Mouse (Mus musculus): ENCODE measurements around the gene Nup93. TPM values are rescaled to one million over a fixed set of nuclear protein-coding genes. Genes with fewer than 3 reads are reported as not detected.

The Nup93 gene
- polyA plus RNA-seq, 1 experiment from 2014 or later = 106 TPM

- Histone ChIP-seq H3K27me3 (replicated peaks; ENCODE audit: control insufficient read depth, insufficient read depth, low read length) (peaks cover 24% of the 10 kb centered on the region), H3K9me3 (ENCODE audit: control insufficient read depth, low read length) (no peaks in the 10 kb centered on the region), H3K4me2 (peak overlapping the region; percentile 93), H3K4me3 (ENCODE audit: low read depth, low read length) (peak overlapping the region; percentile 74), H3K4me1 (replicated peaks; ENCODE audit: control insufficient read depth, insufficient read depth, low read length) (peaks cover 28% of the 10 kb centered on the region), H3K36me3 (ENCODE audit: control insufficient read depth, insufficient read depth, low read length) (no peaks in the 10 kb centered on the region), H3K27ac (ENCODE audit: low read depth, low read length) (peak overlapping the region; percentile 96; the same call in 1 of the 2 replicates), H3K9ac (ENCODE audit: low read depth, low read length) (peak overlapping the region; percentile 95)
- WGBS = 49% methylated on average over 11 of the region's 11 CpGs
- no peak for DNase-seq (ENCODE audit: low spot score)
- ATAC-seq (replicated peaks; ENCODE audit: low FRiP score) = no peak
These were observed 40.4 kb upstream of the Nup93 start for GRCm38 (mm10) chr8:94173848-94174403.

- Histone ChIP-seq H3K4me2 (peak overlapping the region; percentile 93), H3K4me3 (ENCODE audit: low read depth, low read length) (peak overlapping the region; percentile 74; the same call in 1 of the 2 replicates), H3K9me3 (ENCODE audit: control insufficient read depth, low read length) (no peaks in the 10 kb centered on the region), H3K4me1 (replicated peaks; ENCODE audit: control insufficient read depth, insufficient read depth, low read length) (peaks cover 21% of the 10 kb centered on the region), H3K27me3 (replicated peaks; ENCODE audit: control insufficient read depth, insufficient read depth, low read length) (peaks cover 24% of the 10 kb centered on the region), H3K9ac (ENCODE audit: low read depth, low read length) (peak overlapping the region; percentile 15), H3K27ac (ENCODE audit: low read depth, low read length) (no peak overlapping the region), H3K36me3 (ENCODE audit: control insufficient read depth, insufficient read depth, low read length) (no peaks in the 10 kb centered on the region)
- DNase-seq (ENCODE audit: low spot score) (no peak), ATAC-seq (replicated peaks; ENCODE audit: low FRiP score) (no peak)
- 40% methylated on average over 7 of the region's 7 CpGs for WGBS
These were observed 39.6 kb upstream of the Nup93 start for GRCm38 (mm10) chr8:94174619-94175213.

- peak overlapping the region; percentile 88; the same call in 1 of the 2 replicates for H3K27ac ChIP-seq (ENCODE audit: low read depth, low read length)
- no peak for ATAC-seq (replicated peaks; ENCODE audit: low FRiP score)
- no peak for DNase-seq (ENCODE audit: low spot score)
- H3K36me3 ChIP-seq (ENCODE audit: control insufficient read depth, insufficient read depth, low read length) = no peaks in the 10 kb centered on the region
- no peaks in the 10 kb centered on the region for H3K9me3 ChIP-seq (ENCODE audit: control insufficient read depth, low read length)
- peak overlapping the region; percentile 79 for H3K4me2 ChIP-seq
- H3K9ac ChIP-seq (ENCODE audit: low read depth, low read length) = peak overlapping the region; percentile 91
- H3K4me1 ChIP-seq (replicated peaks; ENCODE audit: control insufficient read depth, insufficient read depth, low read length) = peaks cover 19% of the 10 kb centered on the region
- H3K27me3 ChIP-seq (replicated peaks; ENCODE audit: control insufficient read depth, insufficient read depth, low read length) = peaks cover 19% of the 10 kb centered on the region
- WGBS = 61% methylated on average over 7 of the region's 7 CpGs
- H3K4me3 ChIP-seq (ENCODE audit: low read depth, low read length) = peak overlapping the region; percentile 75; the same call in 1 of the 2 replicates
These were observed 36.5 kb upstream of the Nup93 start for GRCm38 (mm10) chr8:94177716-94178390.

GRCm38 (mm10) chr8:94178857-94179712 is 35.3 kb upstream of the Nup93 start, which contains the start of gene Mt1:
Mt1 (plus strand) TSS chr8:94179082.
- Histone ChIP-seq H3K9me3 (ENCODE audit: control insufficient read depth, low read length) (no peaks in the 10 kb centered on the region), H3K4me2 (peak within 1 kb of the TSS; percentile 79), H3K4me3 (ENCODE audit: low read depth, low read length) (peak within 1 kb of the TSS; percentile 75), H3K36me3 (ENCODE audit: control insufficient read depth, insufficient read depth, low read length) (no peaks in the 10 kb centered on the region), H3K27me3 (replicated peaks; ENCODE audit: control insufficient read depth, insufficient read depth, low read length) (peaks cover 26% of the 10 kb centered on the region), H3K9ac (ENCODE audit: low read depth, low read length) (peak within 1 kb of the TSS; percentile 91), H3K27ac (ENCODE audit: low read depth, low read length) (peak within 1 kb of the TSS; percentile 94), H3K4me1 (replicated peaks; ENCODE audit: control insufficient read depth, insufficient read depth, low read length) (peaks cover 26% of the 10 kb centered on the region)
- ATAC-seq (replicated peaks; ENCODE audit: low FRiP score) (peak; percentile 90), DNase-seq (ENCODE audit: low spot score) (peak; percentile 92)
- WGBS = under 1% methylated on average over 50 of the region's 50 CpGs

- H3K27me3 ChIP-seq (replicated peaks; ENCODE audit: control insufficient read depth, insufficient read depth, low read length) = peaks cover 29% of the 10 kb centered on the region
- H3K4me1 ChIP-seq (replicated peaks; ENCODE audit: control insufficient read depth, insufficient read depth, low read length) = peaks cover 28% of the 10 kb centered on the region
- peak overlapping the region; percentile 94 for H3K27ac ChIP-seq (ENCODE audit: low read depth, low read length)
- DNase-seq (ENCODE audit: low spot score) = peak; percentile 62
- ATAC-seq (replicated peaks; ENCODE audit: low FRiP score) = no peak
- 4% methylated on average over 25 of the region's 25 CpGs for WGBS
- H3K9ac ChIP-seq (ENCODE audit: low read depth, low read length) = peak overlapping the region; percentile 91
- H3K9me3 ChIP-seq (ENCODE audit: control insufficient read depth, low read length) = no peaks in the 10 kb centered on the region
- peak overlapping the region; percentile 75 for H3K4me3 ChIP-seq (ENCODE audit: low read depth, low read length)
- H3K36me3 ChIP-seq (ENCODE audit: control insufficient read depth, insufficient read depth, low read length) = no peaks in the 10 kb centered on the region
- H3K4me2 ChIP-seq = peak overlapping the region; percentile 79
These were observed 34.4 kb upstream of the Nup93 start for GRCm38 (mm10) chr8:94179713-94180560.

GRCm38 (mm10) chr8:94180561-94180908 is 33.8 kb upstream of the Nup93 start:
- 76% methylated on average over 1 of the region's 1 CpGs for WGBS
- peaks cover 28% of the 10 kb centered on the region for H3K4me1 ChIP-seq (replicated peaks; ENCODE audit: control insufficient read depth, insufficient read depth, low read length)
- peaks cover 30% of the 10 kb centered on the region for H3K27me3 ChIP-seq (replicated peaks; ENCODE audit: control insufficient read depth, insufficient read depth, low read length)
- H3K9me3 ChIP-seq (ENCODE audit: control insufficient read depth, low read length) = no peaks in the 10 kb centered on the region
- DNase-seq (ENCODE audit: low spot score) = no peak
- H3K4me3 ChIP-seq (ENCODE audit: low read depth, low read length) = peak overlapping the region; percentile 75
- H3K4me2 ChIP-seq = peak overlapping the region; percentile 79
- H3K9ac ChIP-seq (ENCODE audit: low read depth, low read length) = peak overlapping the region; percentile 91
- no peaks in the 10 kb centered on the region for H3K36me3 ChIP-seq (ENCODE audit: control insufficient read depth, insufficient read depth, low read length)
- no peak for ATAC-seq (replicated peaks; ENCODE audit: low FRiP score)
- H3K27ac ChIP-seq (ENCODE audit: low read depth, low read length) = peak overlapping the region; percentile 94

- ATAC-seq (replicated peaks; ENCODE audit: low FRiP score) = no peak
- 0 out of 2 replicates have a peak overlapping the region, but pooled peaks have one; percentile 37 for H3K9ac ChIP-seq (ENCODE audit: low read depth, low read length)
- peaks cover 40% of the 10 kb centered on the region for H3K27me3 ChIP-seq (replicated peaks; ENCODE audit: control insufficient read depth, insufficient read depth, low read length)
- 62% methylated on average over 13 of the region's 13 CpGs for WGBS
- H3K36me3 ChIP-seq (ENCODE audit: control insufficient read depth, insufficient read depth, low read length) = no peaks in the 10 kb centered on the region
- no peaks in the 10 kb centered on the region for H3K9me3 ChIP-seq (ENCODE audit: control insufficient read depth, low read length)
- H3K4me2 ChIP-seq = peak overlapping the region; percentile 78
- no peak for DNase-seq (ENCODE audit: low spot score)
- peak overlapping the region; percentile 82 for H3K27ac ChIP-seq (ENCODE audit: low read depth, low read length)
- H3K4me1 ChIP-seq (replicated peaks; ENCODE audit: control insufficient read depth, insufficient read depth, low read length) = peaks cover 40% of the 10 kb centered on the region
- peak overlapping the region; percentile 43 for H3K4me3 ChIP-seq (ENCODE audit: low read depth, low read length)
These were observed 32.1 kb upstream of the Nup93 start for GRCm38 (mm10) chr8:94182055-94182929.
